Mouse (Mus musculus): Measurements from ENCODE around the gene B230307C23Rik. TPM values are rescaled to one million over a fixed set of nuclear protein-coding genes. Genes with fewer than 3 reads are reported as not detected.
A peak's percentile ranks its signal among the peaks of the same experiment; 100 is the strongest.
"Not testable (repeated sequence)": the region's sequence is repeated elsewhere in the genome, so short reads cannot be mapped to it uniquely, and the experiment has no call there.

B230307C23Rik gene
- polyA plus RNA-seq, 1 experiment from 2014 or later = 20.1 TPM

GRCm38 (mm10) chr16:97963956-97964540 is 33.1 kb upstream of the B230307C23Rik start:
- H3K9me3 ChIP-seq (replicated peaks) = no peaks in the 10 kb centered on the region
- WGBS = 82% methylated on average over 3 of the region's 3 CpGs
- no peak for DNase-seq (ENCODE audit: low spot score)
- peaks cover 3% of the 10 kb centered on the region; the same call in 1 of the 2 replicates for H3K36me3 ChIP-seq
- H3K27me3 ChIP-seq (ENCODE audit: low read depth, poor library complexity, severe bottlenecking) = no peaks in the 10 kb centered on the region
- H3K4me1 ChIP-seq = peaks cover 11% of the 10 kb centered on the region
- no peak overlapping the region for H3K4me3 ChIP-seq
- H3K27ac ChIP-seq (replicated peaks) = no peak overlapping the region

DNA sequence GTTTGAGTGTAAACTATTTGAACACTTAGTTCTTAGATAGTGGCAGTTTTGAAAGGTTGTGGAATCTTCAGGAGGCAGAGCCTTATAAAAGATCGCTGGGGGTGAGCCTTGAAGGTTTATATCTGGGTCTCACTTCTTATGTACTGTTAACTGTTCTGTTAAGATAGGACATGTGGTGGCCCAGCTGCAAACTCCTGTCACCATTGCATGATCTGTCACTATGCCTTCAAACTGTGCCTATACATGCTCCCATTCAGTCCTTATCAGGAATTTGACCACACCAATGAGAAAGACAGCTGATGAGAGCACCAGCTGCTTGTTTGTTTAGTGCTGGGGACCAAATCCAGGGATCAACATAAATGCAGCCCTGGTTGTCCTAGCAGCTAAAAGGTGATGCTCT is 19.8 kb upstream of the B230307C23Rik start:
- no peaks in the 10 kb centered on the region for H3K9me3 ChIP-seq (replicated peaks)
- no peak overlapping the region for H3K27ac ChIP-seq (replicated peaks)
- no peaks in the 10 kb centered on the region for H3K4me1 ChIP-seq
- WGBS = 80% methylated on average over 1 of the region's 1 CpGs
- no peak overlapping the region for H3K4me3 ChIP-seq
- no peak for DNase-seq (ENCODE audit: low spot score)
- no peaks in the 10 kb centered on the region for H3K36me3 ChIP-seq
- no peaks in the 10 kb centered on the region for H3K27me3 ChIP-seq (ENCODE audit: low read depth, poor library complexity, severe bottlenecking)

DNA sequence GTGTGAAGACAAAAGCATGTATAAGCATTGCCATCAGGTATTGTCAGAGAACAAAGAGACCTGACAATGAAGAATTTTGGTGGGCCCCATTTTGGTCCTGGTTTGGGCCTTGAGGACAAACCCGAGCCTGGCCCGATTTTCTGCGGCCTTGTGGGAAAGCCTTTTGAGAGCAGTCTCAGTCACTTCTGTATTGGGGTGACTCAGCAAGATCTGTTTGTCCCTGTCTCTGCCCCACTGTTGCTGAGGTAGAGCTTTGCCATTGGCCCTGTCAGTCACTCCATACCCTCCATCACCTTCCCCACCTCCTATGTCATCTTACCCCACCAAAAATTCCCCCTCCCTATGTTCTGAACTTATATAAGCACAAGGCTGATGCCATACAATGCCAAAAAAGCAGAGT is 19.4 kb upstream of the B230307C23Rik start:
- no peaks in the 10 kb centered on the region for H3K36me3 ChIP-seq
- 88% methylated on average over 3 of the region's 3 CpGs for WGBS

GRCm38 (mm10) chr16:97981362-97981761 is 15.8 kb upstream of the B230307C23Rik start:
- Histone ChIP-seq H3K9me3 (replicated peaks) (no peaks in the 10 kb centered on the region), H3K4me1 (no peaks in the 10 kb centered on the region), H3K27ac (replicated peaks) (no peak overlapping the region), H3K36me3 (no peaks in the 10 kb centered on the region), H3K27me3 (ENCODE audit: low read depth, poor library complexity, severe bottlenecking) (no peaks in the 10 kb centered on the region), H3K4me3 (no peak overlapping the region)
- no peak for DNase-seq (ENCODE audit: low spot score)
- 94% methylated on average over 1 of the region's 1 CpGs for WGBS

More for the DNA sequence above, 19.4 kb upstream of the B230307C23Rik start:
- no peak for DNase-seq (ENCODE audit: low spot score)
- Histone ChIP-seq H3K4me1 (no peaks in the 10 kb centered on the region), H3K27me3 (ENCODE audit: low read depth, poor library complexity, severe bottlenecking) (no peaks in the 10 kb centered on the region), H3K9me3 (replicated peaks) (no peaks in the 10 kb centered on the region), H3K4me3 (no peak overlapping the region), H3K27ac (replicated peaks) (no peak overlapping the region)

- no peak for DNase-seq (ENCODE audit: low spot score)
- no peak overlapping the region for H3K27ac ChIP-seq (replicated peaks)
- H3K9me3 ChIP-seq (replicated peaks) = no peaks in the 10 kb centered on the region; the same call in 1 of the 2 replicates
- no peaks in the 10 kb centered on the region for H3K4me1 ChIP-seq
- WGBS = 73% methylated on average over 5 of the region's 5 CpGs
- H3K36me3 ChIP-seq = no peaks in the 10 kb centered on the region
- no peak overlapping the region for H3K4me3 ChIP-seq
- H3K27me3 ChIP-seq (ENCODE audit: low read depth, poor library complexity, severe bottlenecking) = no peaks in the 10 kb centered on the region
Measured at GRCm38 (mm10) chr16:97984589-97984988, 12.5 kb upstream of the B230307C23Rik start.

DNA sequence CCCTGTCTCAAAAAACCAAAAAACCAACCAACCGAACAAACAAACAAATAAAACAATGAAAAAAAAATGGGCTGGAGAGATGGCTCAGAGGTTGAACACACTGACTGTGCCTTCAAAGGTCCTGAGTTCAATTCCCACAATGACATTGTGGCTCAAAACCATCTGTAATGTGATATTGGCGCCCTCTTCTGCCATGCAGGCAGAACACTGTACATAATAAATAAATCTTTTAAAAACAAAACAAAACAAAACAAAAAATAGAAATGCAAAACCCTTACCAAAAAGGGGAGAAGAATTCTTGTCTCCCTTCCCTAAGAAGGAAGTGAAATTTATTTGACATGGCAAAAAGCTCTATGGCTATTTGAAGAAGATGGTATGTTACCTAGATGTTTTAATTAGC is 5.6 kb upstream of the B230307C23Rik start:
- H3K27me3 ChIP-seq (ENCODE audit: low read depth, poor library complexity, severe bottlenecking) = no peaks in the 10 kb centered on the region

GRCm38 (mm10) chr16:97992477-97992876 is 4.6 kb upstream of the B230307C23Rik start:
- not testable (repeated sequence) for DNase-seq (ENCODE audit: low spot score); H3K36me3 ChIP-seq; H3K27me3 ChIP-seq (ENCODE audit: low read depth, poor library complexity, severe bottlenecking); H3K4me1 ChIP-seq; H3K4me3 ChIP-seq; H3K9me3 ChIP-seq (replicated peaks); H3K27ac ChIP-seq (replicated peaks)
- 81% methylated on average over 3 of the region's 3 CpGs for WGBS

More for the DNA sequence above, 5.6 kb upstream of the B230307C23Rik start:
- peaks cover 5% of the 10 kb centered on the region for H3K4me1 ChIP-seq
- H3K36me3 ChIP-seq = no peaks in the 10 kb centered on the region
- H3K4me3 ChIP-seq = no peak overlapping the region
- WGBS = 82% methylated on average over 2 of the region's 2 CpGs
- no peak for DNase-seq (ENCODE audit: low spot score)
- no peaks in the 10 kb centered on the region; the same call in 1 of the 2 replicates for H3K9me3 ChIP-seq (replicated peaks)
- H3K27ac ChIP-seq (replicated peaks) = no peak overlapping the region

GRCm38 (mm10) chr16:97995849-97996615 is 1.1 kb upstream of the B230307C23Rik start:
- WGBS = 16% methylated on average over 1 of the region's 1 CpGs
- H3K27ac ChIP-seq (replicated peaks) = peak overlapping the region; percentile 82
- peaks cover 16% of the 10 kb centered on the region for H3K4me1 ChIP-seq
- DNase-seq (ENCODE audit: low spot score) = no peak
- H3K9me3 ChIP-seq (replicated peaks) = peaks cover 20% of the 10 kb centered on the region
- H3K4me3 ChIP-seq = peak overlapping the region; percentile 66
- no peaks in the 10 kb centered on the region for H3K27me3 ChIP-seq (ENCODE audit: low read depth, poor library complexity, severe bottlenecking)
- peaks cover 20% of the 10 kb centered on the region for H3K36me3 ChIP-seq

DNA sequence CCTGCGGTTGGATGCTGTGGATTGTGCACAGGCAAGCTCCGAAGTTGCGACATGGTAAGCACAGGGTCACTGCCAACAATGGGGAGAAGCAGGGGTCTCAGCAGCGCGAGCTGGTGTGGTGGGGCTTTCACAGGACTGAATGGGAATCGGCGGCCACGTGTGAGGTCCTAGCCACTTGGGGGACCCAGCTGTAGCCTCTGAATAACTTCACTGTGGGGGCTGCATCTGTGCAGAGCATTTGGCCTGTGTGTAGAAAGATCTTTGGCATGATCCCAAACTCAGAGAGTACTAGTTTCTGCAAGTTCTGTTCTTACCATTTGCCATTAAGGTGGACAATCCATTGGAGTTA is 242 bp downstream of the B230307C23Rik start:
- not testable (repeated sequence) for DNase-seq (ENCODE audit: low spot score); H3K27me3 ChIP-seq (ENCODE audit: low read depth, poor library complexity, severe bottlenecking)
- H3K36me3 ChIP-seq = peaks cover 26% of the 10 kb centered on the region
- peak overlapping the region; percentile 66 for H3K4me3 ChIP-seq
- peak overlapping the region; percentile 82 for H3K27ac ChIP-seq (replicated peaks)
- H3K9me3 ChIP-seq (replicated peaks) = peaks cover 33% of the 10 kb centered on the region
- H3K4me1 ChIP-seq = peaks cover 16% of the 10 kb centered on the region
- WGBS = under 1% methylated on average over 8 of the region's 8 CpGs

DNA sequence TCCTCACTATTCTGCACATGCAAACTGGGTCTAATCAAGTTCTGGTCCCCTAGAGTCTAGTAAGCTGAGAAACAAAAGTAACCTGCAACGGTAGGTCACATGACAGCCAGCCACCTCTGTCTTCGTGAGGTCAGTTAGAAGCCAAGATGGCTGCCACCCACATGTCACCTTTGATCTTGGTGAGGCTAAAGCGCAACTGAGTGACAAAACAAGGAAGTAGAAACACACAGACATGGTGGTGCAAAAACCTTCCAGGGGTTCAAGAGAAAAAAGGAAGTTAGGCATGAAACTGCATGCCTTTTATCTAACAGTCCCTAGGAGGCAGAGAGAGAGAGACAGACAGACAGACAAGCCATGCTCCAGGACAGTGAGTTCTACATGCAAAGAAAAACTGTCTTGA is 25.0 kb downstream of the B230307C23Rik start:
- Histone ChIP-seq H3K27me3 (ENCODE audit: low read depth, poor library complexity, severe bottlenecking) (no peaks in the 10 kb centered on the region), H3K4me1 (no peaks in the 10 kb centered on the region), H3K9me3 (replicated peaks) (peaks cover 49% of the 10 kb centered on the region), H3K4me3 (no peak overlapping the region), H3K36me3 (peaks cover 55% of the 10 kb centered on the region), H3K27ac (replicated peaks) (no peak overlapping the region)
- 95% methylated on average over 3 of the region's 3 CpGs for WGBS
- no peak for DNase-seq (ENCODE audit: low spot score)

DNA sequence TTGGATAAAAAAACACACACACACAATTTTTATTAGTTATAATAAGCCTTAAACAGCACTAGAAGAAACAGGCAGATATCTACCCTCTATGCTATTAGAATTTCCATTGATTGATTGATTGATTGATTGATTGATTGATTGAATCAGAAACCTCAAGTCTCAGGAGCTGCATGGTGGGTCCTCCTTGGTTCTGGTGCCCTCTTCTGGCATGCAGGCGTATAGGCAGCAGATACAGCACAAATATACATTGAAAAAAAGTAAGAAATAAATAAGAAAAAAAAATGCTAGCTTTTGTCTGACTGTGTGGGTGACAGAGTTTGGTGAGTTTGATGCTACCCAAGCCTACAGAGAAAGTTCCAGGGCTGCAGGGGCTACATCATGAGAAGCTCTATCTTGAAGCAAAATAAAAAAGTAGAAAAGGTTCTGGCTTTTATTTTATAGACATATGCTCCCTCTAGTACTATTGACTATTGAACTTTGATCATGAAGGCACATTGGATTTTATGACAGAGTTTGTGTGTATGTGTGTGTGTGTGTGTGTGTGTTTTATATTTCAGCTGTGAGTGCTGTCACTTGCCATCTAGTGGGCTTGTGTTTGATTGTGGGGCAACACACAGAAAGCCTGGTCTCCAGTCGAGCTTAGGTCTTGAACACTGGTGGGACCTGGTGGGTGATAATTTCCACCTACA is 25.7 kb downstream of the B230307C23Rik start:
- Histone ChIP-seq H3K27ac (replicated peaks) (no peak overlapping the region), H3K4me3 (no peak overlapping the region), H3K4me1 (no peaks in the 10 kb centered on the region), H3K9me3 (replicated peaks) (peaks cover 42% of the 10 kb centered on the region), H3K27me3 (ENCODE audit: low read depth, poor library complexity, severe bottlenecking) (no peaks in the 10 kb centered on the region), H3K36me3 (peaks cover 48% of the 10 kb centered on the region)
- no peak for DNase-seq (ENCODE audit: low spot score)
- WGBS = 91% methylated on average over 2 of the region's 2 CpGs

DNA sequence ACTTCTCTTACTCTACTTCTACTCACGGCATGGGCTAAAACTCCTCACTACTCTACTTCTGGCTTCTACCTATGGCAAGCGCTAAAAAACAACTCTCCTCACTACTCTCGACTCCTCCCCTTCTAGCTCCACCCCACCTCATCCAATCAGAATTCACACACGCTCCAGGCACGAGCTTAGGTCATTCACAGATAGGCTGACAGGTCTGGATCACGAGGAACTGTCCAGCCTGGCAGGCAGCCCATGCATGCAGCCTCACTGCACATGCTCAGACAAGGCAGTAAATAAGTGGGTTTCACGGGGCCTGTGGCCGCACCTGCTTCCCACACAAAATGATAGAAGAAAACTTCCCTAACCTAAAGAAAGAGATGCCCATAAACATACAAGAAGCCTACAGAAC is 29.1 kb downstream of the B230307C23Rik start:
- 81% methylated on average over 8 of the region's 8 CpGs for WGBS

DNA sequence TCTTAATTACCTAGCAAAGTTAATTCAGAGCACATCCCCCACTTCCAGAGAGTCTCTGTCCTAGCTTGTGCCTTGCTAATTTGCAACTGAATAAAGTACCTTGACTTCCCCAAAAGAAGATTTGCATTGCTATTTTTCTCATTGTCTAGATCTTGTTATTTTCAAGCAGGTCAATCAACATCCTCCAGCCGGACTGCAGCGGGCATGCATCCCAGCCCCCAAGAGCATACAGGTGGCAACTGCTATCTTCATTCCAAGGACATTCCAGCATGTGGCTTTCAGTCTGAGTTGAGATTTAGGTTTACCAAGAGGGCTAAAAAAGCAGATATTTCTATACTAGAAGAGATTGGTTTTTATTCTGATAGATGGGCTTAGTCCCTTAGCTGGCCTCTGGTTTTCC is 37.9 kb downstream of the B230307C23Rik start:
- not testable (repeated sequence) for H3K4me3 ChIP-seq; H3K4me1 ChIP-seq; DNase-seq (ENCODE audit: low spot score); H3K27ac ChIP-seq (replicated peaks); H3K27me3 ChIP-seq (ENCODE audit: low read depth, poor library complexity, severe bottlenecking)
- Histone ChIP-seq H3K36me3 (peaks cover 27% of the 10 kb centered on the region), H3K9me3 (replicated peaks) (peaks cover 30% of the 10 kb centered on the region)
- WGBS = 100% methylated on average over 2 of the region's 2 CpGs

More for the DNA sequence above, 29.1 kb downstream of the B230307C23Rik start:
- H3K4me1 ChIP-seq; H3K27ac ChIP-seq (replicated peaks); H3K27me3 ChIP-seq (ENCODE audit: low read depth, poor library complexity, severe bottlenecking); H3K4me3 ChIP-seq; DNase-seq (ENCODE audit: low spot score): not testable (repeated sequence)
- peaks cover 24% of the 10 kb centered on the region for H3K36me3 ChIP-seq
- peaks cover 28% of the 10 kb centered on the region for H3K9me3 ChIP-seq (replicated peaks)
